Mouse (Mus musculus) embryonic fibroblast, embryonic 13.5 days (primary cell): ENCODE data around the gene Proser2.

Experiments used
- CTCF ChIP-seq: IDR thresholded peaks from 2 replicates; pipeline ENCODE4 v1.5.1; 2011; ENCODE audit warnings: mild to moderate bottlenecking, control low read depth, low read length, moderate library complexity, borderline replicate concordance; ENCODE audit not compliant: insufficient read depth
- POLR2A ChIP-seq: IDR thresholded peaks from 2 replicates; pipeline ENCODE4 v1.6.1; 2011; ENCODE audit warnings: low read depth, mild to moderate bottlenecking, control low read depth, low read length, moderate library complexity

DNA sequence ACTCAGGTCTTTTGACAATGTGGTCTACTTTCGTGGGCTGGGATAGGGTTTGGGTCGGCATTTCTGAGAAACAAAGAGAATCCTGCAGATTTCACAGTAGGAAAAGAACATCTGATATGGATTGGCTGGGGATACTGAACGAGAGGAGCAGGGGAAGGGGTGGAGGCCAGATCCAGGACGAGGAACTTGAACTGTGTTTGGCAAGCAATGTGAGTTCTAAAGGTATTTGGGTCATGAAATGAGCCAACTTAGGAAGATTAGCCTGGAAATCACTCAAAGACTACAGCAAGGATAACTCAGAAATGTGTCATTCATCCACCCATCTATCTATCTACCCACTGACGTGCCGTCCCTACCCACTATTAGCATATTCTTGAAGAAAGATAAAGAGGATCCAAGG is 62.7 kb downstream of the Proser2 start:
- TF ChIP-seq CTCF (no peak), POLR2A (no peak)
